Mouse (Mus musculus) embryonic facial prominence, embryonic 14.5 days (tissue): ENCODE measurements around the gene Hspa1a. TPM values are rescaled to one million over a fixed set of nuclear protein-coding genes. Genes with fewer than 3 reads are reported as not detected.
"Not testable (repeated sequence)": the region's sequence is repeated elsewhere in the genome, so short reads cannot be mapped to it uniquely, and the experiment has no call there.

Experiments
- ATAC-seq: fragments of 200-750 bp; cut with Nextera tagmentation; 2 replicates; pipeline ENCODE4 v1.8.0; 2017; ENCODE audit warnings: low read depth, moderate number of reproducible peaks, moderate TSS enrichment
- DNase-seq: peaks from one replicate; pipeline ENCODE4 v3.0.0-alpha.2; 2015; ENCODE audit warnings: low spot score
- H3K27ac ChIP-seq: fragments of 300-500 bp; sonication (generic); replicated peaks from 2 replicates; pipeline ENCODE4 v1.5.1; 2014; ENCODE audit warnings: low read depth, mild to moderate bottlenecking, low read length, moderate library complexity
- H3K27me3 ChIP-seq: fragments of 300-500 bp; sonication (generic); replicated peaks from 2 replicates; pipeline ENCODE4 v1.6.1; 2014; ENCODE audit warnings: low read length; ENCODE audit not compliant: control insufficient read depth, insufficient read depth
- H3K36me3 ChIP-seq: fragments of 300-500 bp; sonication (generic); 2 replicates; pipeline ENCODE4 v1.6.1; 2014; ENCODE audit warnings: low read length, mixed read lengths; ENCODE audit not compliant: control insufficient read depth, insufficient read depth
- H3K4me1 ChIP-seq: fragments of 300-500 bp; sonication (generic); 2 replicates; pipeline ENCODE4 v1.6.1; 2014; ENCODE audit warnings: antibody characterized with exemption, low read length; ENCODE audit not compliant: control insufficient read depth, insufficient read depth
- H3K4me2 ChIP-seq: fragments of 300-500 bp; sonication (generic); 2 replicates; pipeline ENCODE4 v1.6.1; 2014; ENCODE audit warnings: low read depth, mild to moderate bottlenecking, low read length, moderate library complexity, mixed read lengths
- H3K4me3 ChIP-seq: fragments of 300-500 bp; sonication (generic); 2 replicates; pipeline ENCODE4 v1.5.1; 2014; ENCODE audit warnings: low read depth, mild to moderate bottlenecking, low read length
- H3K9ac ChIP-seq: fragments of 300-500 bp; sonication (generic); 2 replicates; pipeline ENCODE4 v1.6.1; 2014; ENCODE audit warnings: low read depth, mild to moderate bottlenecking, low read length, moderate library complexity, mixed read lengths
- H3K9me3 ChIP-seq: fragments of 300-500 bp; sonication (generic); 2 replicates; pipeline ENCODE4 v1.6.1; 2016; ENCODE audit warnings: low read length; ENCODE audit not compliant: control insufficient read depth
- WGBS: fragments of 180-500 bp; shearing (Covaris S2); extraction: QIAGEN DNeasy Blood & Tissue Kit; methylation state at CpG from one replicate; pipeline ENCODE4 v1.1.7; 2014; 5-methylcytosine and 5-hydroxymethylcytosine counted together
- polyA plus RNA-seq: library from polyadenylated mRNA; unstranded; fragments of >200 nt; fragmentation: Nextera tagmentation; extraction: Ambion mirVana; gene quantifications from 2 replicates; pipeline ENCODE4 v1.2.1, GENCODE M21; 2014

Gene Hspa1a
- polyA plus RNA-seq, 1 experiment from 2014 or later = 7.3 TPM

- Histone ChIP-seq H3K36me3 (no peaks in the 10 kb centered on the region), H3K9me3 (no peaks in the 10 kb centered on the region), H3K27me3 (peaks cover under 1% of the 10 kb centered on the region; the same call in 1 of the 2 replicates), H3K4me2 (no peak overlapping the region), H3K4me3 (no peak overlapping the region), H3K4me1 (no peaks in the 10 kb centered on the region), H3K9ac (no peak overlapping the region), H3K27ac (no peak overlapping the region)
- ATAC-seq (no peak), DNase-seq (no peak)
- WGBS = 57% methylated on average over 1 of the region's 1 CpGs
These were observed 9.1 kb downstream of the Hspa1a start for GRCm38 (mm10) chr17:34962841-34963240.

GRCm38 (mm10) chr17:34962125-34962524 is 9.8 kb downstream of the Hspa1a start:
- no peak overlapping the region for H3K9ac ChIP-seq
- no peak overlapping the region for H3K4me3 ChIP-seq
- H3K36me3 ChIP-seq = no peaks in the 10 kb centered on the region
- WGBS = 11% methylated on average over 3 of the region's 3 CpGs
- no peaks in the 10 kb centered on the region for H3K4me1 ChIP-seq
- DNase-seq (no peak), ATAC-seq (no peak)
- no peaks in the 10 kb centered on the region for H3K27me3 ChIP-seq
- peak overlapping the region; percentile 50; the same call in 1 of the 2 replicates for H3K27ac ChIP-seq
- H3K4me2 ChIP-seq = no peak overlapping the region
- no peaks in the 10 kb centered on the region for H3K9me3 ChIP-seq

- Histone ChIP-seq H3K36me3 (no peaks in the 10 kb centered on the region), H3K27ac (peak overlapping the region; percentile 89; the same call in 1 of the 2 replicates), H3K9me3 (no peaks in the 10 kb centered on the region), H3K9ac (no peak overlapping the region; the same call in 1 of the 2 replicates), H3K4me2 (no peak overlapping the region), H3K4me1 (no peaks in the 10 kb centered on the region), H3K4me3 (no peak overlapping the region), H3K27me3 (peaks cover 3% of the 10 kb centered on the region; the same call in 1 of the 2 replicates)
- ATAC-seq (no peak), DNase-seq (peak; percentile 73)
These were observed 11.1 kb downstream of the Hspa1a start for GRCm38 (mm10) chr17:34960702-34961493.

- H3K36me3 ChIP-seq = no peaks in the 10 kb centered on the region
- H3K9ac ChIP-seq = peak overlapping the region; percentile 58
- ATAC-seq = no peak
- 9% methylated on average over 12 of the region's 12 CpGs for WGBS
- peak; percentile 71 for DNase-seq
- H3K4me2 ChIP-seq = peak overlapping the region; percentile 59
- peaks cover 3% of the 10 kb centered on the region; the same call in 1 of the 2 replicates for H3K27me3 ChIP-seq
- no peaks in the 10 kb centered on the region for H3K4me1 ChIP-seq
- peak overlapping the region; percentile 42 for H3K4me3 ChIP-seq
- peak overlapping the region; percentile 89 for H3K27ac ChIP-seq
- H3K9me3 ChIP-seq = no peaks in the 10 kb centered on the region
These were observed 12.0 kb downstream of the Hspa1a start for GRCm38 (mm10) chr17:34959881-34960515.

DNA sequence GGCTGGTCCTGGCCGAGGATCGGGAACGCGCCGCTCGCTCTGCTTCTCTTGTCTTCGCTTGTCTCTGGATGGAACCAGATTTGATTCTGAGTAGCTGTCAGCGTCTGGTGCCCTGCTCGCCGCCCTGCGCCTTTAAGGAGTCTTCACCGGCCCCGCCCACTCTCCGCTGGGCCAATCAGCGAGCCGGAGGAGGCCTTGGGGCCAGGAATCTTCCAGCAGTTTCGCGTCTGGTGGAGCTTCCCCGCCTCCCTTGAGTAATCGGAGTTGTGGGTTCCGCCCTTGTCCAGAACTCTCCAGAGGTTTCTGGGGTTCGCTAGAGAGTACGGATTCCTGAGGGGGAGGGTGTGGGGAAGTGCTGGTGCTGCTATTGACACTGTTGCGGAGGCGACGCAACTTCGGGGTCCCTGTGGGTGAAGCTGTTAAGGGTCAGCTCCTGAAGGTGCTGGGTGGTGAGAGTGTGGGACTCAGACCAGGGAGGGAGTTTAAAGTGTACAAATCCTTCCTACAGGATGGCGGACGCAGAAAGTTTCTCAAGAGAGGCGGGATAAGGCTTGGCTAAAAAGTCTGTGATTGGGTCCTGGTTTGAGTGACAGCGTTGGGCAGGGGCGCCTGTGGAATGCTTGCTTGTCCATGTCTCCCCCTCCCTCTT is 12.7 kb downstream of the Hspa1a start, which contains the start of gene Hspa1b:
Hspa1b (minus strand) TSS at position 109 of the 649 bp plus-strand sequence.
- 0% methylated on average over 17 of the region's 32 CpGs for WGBS
- peak; percentile 95 for ATAC-seq

DNA sequence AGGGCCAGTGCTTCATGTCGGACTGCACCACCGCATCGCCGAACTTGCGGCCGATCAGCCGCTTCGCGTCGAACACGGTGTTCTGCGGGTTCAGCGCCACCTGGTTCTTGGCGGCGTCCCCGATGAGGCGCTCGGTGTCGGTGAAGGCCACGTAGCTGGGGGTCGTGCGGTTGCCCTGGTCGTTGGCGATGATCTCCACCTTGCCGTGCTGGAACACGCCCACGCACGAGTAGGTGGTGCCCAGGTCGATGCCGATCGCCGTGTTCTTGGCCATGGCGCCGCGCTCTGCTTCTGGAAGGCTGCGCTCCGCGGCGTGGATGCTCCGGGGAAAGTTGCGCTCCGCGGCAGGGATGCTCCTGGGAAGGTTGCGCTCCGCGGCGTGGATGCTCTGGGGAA is 13.2 kb downstream of the Hspa1a start:
- Histone ChIP-seq H3K4me3 (peak overlapping the region; percentile 42), H3K4me2 (peak overlapping the region; percentile 59), H3K9ac (peak overlapping the region; percentile 19; the same call in 1 of the 2 replicates)
- H3K36me3 ChIP-seq, H3K4me1 ChIP-seq, DNase-seq, H3K9me3 ChIP-seq, H3K27me3 ChIP-seq, H3K27ac ChIP-seq: not testable (repeated sequence)
- WGBS = 1% methylated on average over 10 of the region's 47 CpGs
- ATAC-seq = peak; percentile 23

More for the DNA sequence above, 12.7 kb downstream of the Hspa1a start, which contains the start of gene Hspa1b:
- peak within 1 kb of the TSS; percentile 59 for H3K4me2 ChIP-seq
- not testable (repeated sequence) for H3K36me3 ChIP-seq, H3K4me1 ChIP-seq, H3K27me3 ChIP-seq, H3K9me3 ChIP-seq
- peak within 1 kb of the TSS; percentile 89 for H3K27ac ChIP-seq
- DNase-seq = peak; percentile 94
- H3K4me3 ChIP-seq = peak within 1 kb of the TSS; percentile 42
- H3K9ac ChIP-seq = peak within 1 kb of the TSS; percentile 58

DNA sequence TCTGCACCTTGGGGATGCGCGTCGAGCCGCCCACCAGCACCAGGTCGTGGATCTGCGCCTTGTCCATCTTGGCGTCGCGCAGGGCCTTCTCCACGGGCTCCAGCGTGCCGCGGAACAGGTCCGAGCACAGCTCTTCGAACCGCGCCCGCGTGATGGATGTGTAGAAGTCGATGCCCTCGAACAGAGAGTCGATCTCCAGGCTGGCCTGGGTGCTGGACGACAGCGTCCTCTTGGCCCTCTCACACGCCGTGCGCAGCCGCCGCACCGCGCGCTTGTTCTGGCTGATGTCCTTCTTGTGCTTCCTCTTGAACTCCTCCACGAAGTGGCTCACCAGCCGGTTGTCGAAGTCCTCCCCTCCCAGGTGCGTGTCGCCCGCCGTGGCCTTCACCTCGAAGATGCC is 14.0 kb downstream of the Hspa1a start:
- H3K9me3 ChIP-seq, DNase-seq, H3K36me3 ChIP-seq, H3K9ac ChIP-seq, H3K4me3 ChIP-seq, ATAC-seq, H3K4me2 ChIP-seq, H3K4me1 ChIP-seq, H3K27ac ChIP-seq, H3K27me3 ChIP-seq: not testable (repeated sequence)
- 21% methylated on average over 10 of the region's 40 CpGs for WGBS

- not testable (repeated sequence) for H3K4me1 ChIP-seq, DNase-seq, H3K4me2 ChIP-seq, H3K27ac ChIP-seq, H3K9ac ChIP-seq, ATAC-seq, H3K9me3 ChIP-seq, H3K4me3 ChIP-seq, H3K27me3 ChIP-seq, H3K36me3 ChIP-seq
- 16% methylated on average over 10 of the region's 40 CpGs for WGBS
These were observed 14.7 kb downstream of the Hspa1a start for GRCm38 (mm10) chr17:34957291-34957690.
